Mouse (Mus musculus) forebrain, embryonic 15.5 days (tissue): Measurements from ENCODE around the gene Myd88. TPM values are rescaled to one million over a fixed set of nuclear protein-coding genes. Genes with fewer than 3 reads are reported as not detected.

Experiments
- ATAC-seq: fragments of 200-750 bp; cut with Nextera tagmentation; replicated peaks from 2 replicates; pipeline ENCODE4 v1.8.0; 2017; ENCODE audit warnings: mild to moderate bottlenecking, moderate TSS enrichment, moderate library complexity
- H3K27ac ChIP-seq: fragments of 300-500 bp; sonication (generic); replicated peaks from 2 replicates; pipeline ENCODE4 v1.5.1; 2015; ENCODE audit warnings: mild to moderate bottlenecking, inconsistent platforms
- H3K27me3 ChIP-seq: fragments of 300-500 bp; sonication (generic); 2 replicates; pipeline ENCODE4 v1.6.1; 2015; ENCODE audit warnings: inconsistent platforms
- H3K36me3 ChIP-seq: fragments of 300-500 bp; sonication (generic); 2 replicates; pipeline ENCODE4 v1.6.1; 2015; ENCODE audit warnings: mild to moderate bottlenecking, inconsistent platforms
- H3K4me1 ChIP-seq: fragments of 300-500 bp; sonication (generic); 2 replicates; pipeline ENCODE4 v1.6.1; 2015; ENCODE audit warnings: inconsistent platforms
- H3K4me2 ChIP-seq: fragments of 300-500 bp; sonication (generic); replicated peaks from 2 replicates; pipeline ENCODE4 v1.6.1; 2015; ENCODE audit warnings: mild to moderate bottlenecking, inconsistent platforms
- H3K4me3 ChIP-seq: fragments of 300-500 bp; sonication (generic); 2 replicates; pipeline ENCODE4 v1.5.1; 2015; ENCODE audit warnings: mild to moderate bottlenecking, inconsistent platforms
- H3K9ac ChIP-seq: fragments of 300-500 bp; sonication (generic); replicated peaks from 2 replicates; pipeline ENCODE4 v1.6.1; 2015; ENCODE audit warnings: mild to moderate bottlenecking, inconsistent platforms
- H3K9me3 ChIP-seq: fragments of 300-500 bp; sonication (generic); 2 replicates; pipeline ENCODE4 v1.6.1; 2016; ENCODE audit warnings: inconsistent platforms
- WGBS: fragments of 180-500 bp; shearing (Covaris S2); methylation state at CpG from one replicate; pipeline ENCODE4 v1.1.7; 2015; ENCODE audit warnings: mixed read lengths; 5-methylcytosine and 5-hydroxymethylcytosine counted together
- polyA plus RNA-seq: library from polyadenylated mRNA; unstranded; fragments of >200 nt; fragmentation: Nextera tagmentation; extraction: Ambion mirVana; gene quantifications from 2 replicates; pipeline ENCODE4 v1.2.1, GENCODE M21; 2015

The Myd88 gene
- polyA plus RNA-seq, 1 experiment from 2014 or later = 4.7 TPM

GRCm38 (mm10) chr9:119361416-119361815 lies 20.2 kb upstream of the Myd88 start:
- Histone ChIP-seq H3K36me3 (no peaks in the 10 kb centered on the region), H3K9me3 (no peaks in the 10 kb centered on the region), H3K9ac (no peak overlapping the region), H3K27me3 (no peaks in the 10 kb centered on the region), H3K27ac (no peak overlapping the region), H3K4me1 (peaks cover 3% of the 10 kb centered on the region; the same call in 1 of the 2 replicates), H3K4me3 (no peak overlapping the region), H3K4me2 (no peak overlapping the region)
- 93% methylated on average over 5 of the region's 5 CpGs for WGBS
- no peak for ATAC-seq

- WGBS = 32% methylated on average over 9 of the region's 9 CpGs
- peak overlapping the region; percentile 96 for H3K4me2 ChIP-seq
- 0 out of 2 replicates have a peak, but pooled peaks have one; percentile 1 for ATAC-seq
- H3K27me3 ChIP-seq = no peaks in the 10 kb centered on the region
- peak overlapping the region; percentile 85 for H3K4me3 ChIP-seq
- H3K9ac ChIP-seq = no peak overlapping the region
- peaks cover 3% of the 10 kb centered on the region; the same call in 1 of the 2 replicates for H3K4me1 ChIP-seq
- no peaks in the 10 kb centered on the region for H3K9me3 ChIP-seq
- H3K36me3 ChIP-seq = no peaks in the 10 kb centered on the region
- H3K27ac ChIP-seq = no peak overlapping the region
Observed at GRCm38 (mm10) chr9:119358058-119358429, 16.8 kb upstream of the Myd88 start.

GRCm38 (mm10) chr9:119357331-119358057 lies 16.3 kb upstream of the Myd88 start, which contains the start of gene Xylb:
TSS of gene Xylb (plus strand) at chr9:119357381.
- H3K9ac ChIP-seq = peak within 1 kb of the TSS; percentile 77
- H3K4me2 ChIP-seq = peak within 1 kb of the TSS; percentile 96
- H3K9me3 ChIP-seq = no peaks in the 10 kb centered on the region
- WGBS = 2% methylated on average over 63 of the region's 65 CpGs
- H3K4me3 ChIP-seq = peak within 1 kb of the TSS; percentile 85
- no peaks in the 10 kb centered on the region for H3K36me3 ChIP-seq
- no peak within 1 kb of the TSS for H3K27ac ChIP-seq
- no peaks in the 10 kb centered on the region for H3K27me3 ChIP-seq
- H3K4me1 ChIP-seq = peaks cover 3% of the 10 kb centered on the region; the same call in 1 of the 2 replicates
- ATAC-seq = peak; percentile 89

GRCm38 (mm10) chr9:119355943-119356342 lies 14.7 kb upstream of the Myd88 start:
- Histone ChIP-seq H3K9ac (no peak overlapping the region), H3K27me3 (no peaks in the 10 kb centered on the region), H3K4me1 (peaks cover 3% of the 10 kb centered on the region; the same call in 1 of the 2 replicates), H3K4me3 (no peak overlapping the region), H3K9me3 (no peaks in the 10 kb centered on the region), H3K27ac (no peak overlapping the region), H3K36me3 (peaks cover 7% of the 10 kb centered on the region), H3K4me2 (no peak overlapping the region)
- ATAC-seq = no peak
- 84% methylated on average over 6 of the region's 6 CpGs for WGBS

- Histone ChIP-seq H3K4me1 (peaks cover 3% of the 10 kb centered on the region; the same call in 1 of the 2 replicates), H3K4me3 (no peak overlapping the region), H3K9ac (no peak overlapping the region), H3K27me3 (no peaks in the 10 kb centered on the region), H3K27ac (no peak overlapping the region), H3K9me3 (no peaks in the 10 kb centered on the region), H3K4me2 (no peak overlapping the region), H3K36me3 (peaks cover 18% of the 10 kb centered on the region)
- WGBS = 84% methylated on average over 6 of the region's 6 CpGs
- no peak for ATAC-seq
Observed at GRCm38 (mm10) chr9:119353926-119354325, 12.7 kb upstream of the Myd88 start.

- Histone ChIP-seq H3K27ac (no peak overlapping the region), H3K9ac (no peak overlapping the region), H3K4me1 (no peaks in the 10 kb centered on the region), H3K4me2 (no peak overlapping the region), H3K9me3 (no peaks in the 10 kb centered on the region), H3K27me3 (no peaks in the 10 kb centered on the region), H3K4me3 (no peak overlapping the region), H3K36me3 (peaks cover 35% of the 10 kb centered on the region)
- 26% methylated on average over 4 of the region's 4 CpGs for WGBS
- ATAC-seq = peak; percentile 78
Observed at GRCm38 (mm10) chr9:119352060-119352459, 10.8 kb upstream of the Myd88 start.

- H3K4me1 ChIP-seq = no peaks in the 10 kb centered on the region
- no peak overlapping the region for H3K9ac ChIP-seq
- 92% methylated on average over 10 of the region's 10 CpGs for WGBS
- H3K4me3 ChIP-seq = no peak overlapping the region
- no peak overlapping the region for H3K4me2 ChIP-seq
- no peaks in the 10 kb centered on the region for H3K27me3 ChIP-seq
- H3K36me3 ChIP-seq = peaks cover 41% of the 10 kb centered on the region
- ATAC-seq = no peak
- no peaks in the 10 kb centered on the region for H3K9me3 ChIP-seq
- no peak overlapping the region for H3K27ac ChIP-seq
Observed at GRCm38 (mm10) chr9:119350947-119351705, 9.9 kb upstream of the Myd88 start.

GRCm38 (mm10) chr9:119350531-119350930 lies 9.3 kb upstream of the Myd88 start:
- Histone ChIP-seq H3K4me2 (no peak overlapping the region), H3K9me3 (no peaks in the 10 kb centered on the region), H3K4me1 (no peaks in the 10 kb centered on the region), H3K4me3 (no peak overlapping the region), H3K36me3 (peaks cover 47% of the 10 kb centered on the region), H3K9ac (no peak overlapping the region), H3K27me3 (no peaks in the 10 kb centered on the region), H3K27ac (no peak overlapping the region)
- no peak for ATAC-seq
- 89% methylated on average over 3 of the region's 3 CpGs for WGBS

- H3K27ac ChIP-seq = no peak overlapping the region
- no peaks in the 10 kb centered on the region for H3K9me3 ChIP-seq
- ATAC-seq = no peak
- no peak overlapping the region for H3K4me3 ChIP-seq
- no peak overlapping the region for H3K9ac ChIP-seq
- H3K36me3 ChIP-seq = peaks cover 60% of the 10 kb centered on the region
- 92% methylated on average over 8 of the region's 8 CpGs for WGBS
- peaks cover 16% of the 10 kb centered on the region for H3K4me1 ChIP-seq
- no peaks in the 10 kb centered on the region for H3K27me3 ChIP-seq
- H3K4me2 ChIP-seq = no peak overlapping the region
Observed at GRCm38 (mm10) chr9:119346376-119346775, 5.2 kb upstream of the Myd88 start.

GRCm38 (mm10) chr9:119342728-119343127 lies 1.5 kb upstream of the Myd88 start:
- Histone ChIP-seq H3K4me2 (no peak overlapping the region; the same call in 1 of the 2 replicates), H3K9ac (no peak overlapping the region)

GRCm38 (mm10) chr9:119340212-119340580 lies 1.0 kb downstream of the Myd88 start:
- H3K9me3 ChIP-seq = no peaks in the 10 kb centered on the region
- no peak for ATAC-seq
- peak overlapping the region; percentile 94 for H3K27ac ChIP-seq
- H3K4me3 ChIP-seq = peak overlapping the region; percentile 82
- H3K27me3 ChIP-seq = no peaks in the 10 kb centered on the region
- peak overlapping the region; percentile 75 for H3K4me2 ChIP-seq
- H3K36me3 ChIP-seq = peaks cover 13% of the 10 kb centered on the region
- peak overlapping the region; percentile 95 for H3K9ac ChIP-seq
- 9% methylated on average over 8 of the region's 8 CpGs for WGBS
- H3K4me1 ChIP-seq = peaks cover 29% of the 10 kb centered on the region

More at GRCm38 (mm10) chr9:119342728-119343127, 1.5 kb upstream of the Myd88 start:
- 92% methylated on average over 7 of the region's 7 CpGs for WGBS
- no peak for ATAC-seq
- H3K36me3 ChIP-seq = peaks cover 35% of the 10 kb centered on the region
- H3K27ac ChIP-seq = no peak overlapping the region
- H3K27me3 ChIP-seq = no peaks in the 10 kb centered on the region
- no peaks in the 10 kb centered on the region for H3K9me3 ChIP-seq
- peaks cover 29% of the 10 kb centered on the region for H3K4me1 ChIP-seq
- no peak overlapping the region for H3K4me3 ChIP-seq

- peaks cover 8% of the 10 kb centered on the region for H3K36me3 ChIP-seq
- no peaks in the 10 kb centered on the region for H3K27me3 ChIP-seq
- H3K27ac ChIP-seq = peak within 1 kb of the TSS; percentile 94
- H3K4me2 ChIP-seq = peak within 1 kb of the TSS; percentile 75
- no peak for ATAC-seq
- peaks cover 29% of the 10 kb centered on the region for H3K4me1 ChIP-seq
- no peaks in the 10 kb centered on the region for H3K9me3 ChIP-seq
- H3K9ac ChIP-seq = peak within 1 kb of the TSS; percentile 95
- 3% methylated on average over 43 of the region's 43 CpGs for WGBS
- peak within 1 kb of the TSS; percentile 82 for H3K4me3 ChIP-seq
Observed at GRCm38 (mm10) chr9:119339558-119340211, 1.5 kb downstream of the Myd88 start, which contains the start of gene Acaa1a. TSS of gene Acaa1a (plus strand) at chr9:119339676.
